Mouse (Mus musculus) CD4-positive, CD25-positive, alpha-beta regulatory T cell, adult 4 months (primary cell): Measurements from ENCODE around the gene Cdkn2d. TPM values are rescaled to one million over a fixed set of nuclear protein-coding genes. Genes with fewer than 3 reads are reported as not detected.
"Not testable (repeated sequence)": the region's sequence is repeated elsewhere in the genome, so short reads cannot be mapped to it uniquely, and the experiment has no call there.

ENCODE experiments used
- ATAC-seq: one replicate; pipeline ENCODE4 v1.8.0; 2017
- polyA plus RNA-seq, 2 experiments: library from polyadenylated mRNA; unstranded; fragments of 100-300 nt; shearing (Covaris generic); gene quantifications; one replicate each; pipeline ENCODE4 v1.2.1; 2017

Cdkn2d gene
- 100 to 1,000 TPM; 124 to 126 TPM for polyA plus RNA-seq

DNA sequence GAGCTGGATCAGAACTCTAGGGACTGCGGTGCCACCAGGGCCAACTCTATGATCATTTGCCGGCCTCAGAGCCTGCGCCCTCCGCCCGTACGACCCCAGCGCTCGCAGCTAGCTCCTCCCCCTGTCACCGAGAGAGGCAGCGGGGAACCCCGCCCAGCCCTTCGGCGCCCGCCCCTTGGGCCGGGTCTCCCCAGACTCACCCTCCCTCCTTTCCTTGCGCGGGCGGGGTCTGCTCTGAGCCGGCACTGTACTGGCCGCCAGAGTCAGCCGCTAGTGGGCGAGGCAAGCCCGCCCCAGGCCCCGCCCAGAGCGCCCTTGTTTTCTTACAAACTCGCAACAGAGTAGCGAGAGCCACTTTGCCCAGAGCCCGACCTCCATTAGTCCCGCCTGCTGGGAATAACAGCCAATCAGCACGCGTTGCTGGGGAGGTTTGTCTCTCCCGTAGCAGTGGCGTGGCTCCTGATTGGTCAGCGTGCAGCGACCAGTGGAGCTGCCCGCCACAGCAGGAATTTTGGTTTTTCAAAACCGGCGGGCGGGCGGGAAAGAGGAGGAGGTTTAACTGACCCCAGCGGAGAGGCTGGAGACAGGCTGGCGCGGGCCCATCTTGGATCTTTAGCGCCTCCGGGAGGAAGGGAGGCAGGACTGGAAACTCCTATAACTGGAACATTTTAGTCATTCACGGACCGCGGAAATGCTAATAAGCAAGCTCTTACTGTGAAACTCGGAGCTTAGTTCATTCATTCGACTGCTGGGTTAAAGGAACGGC is at the start of gene Cdkn2d:
Cdkn2d (minus strand) TSS at position 386 of the 766 bp plus-strand sequence.
- peak; percentile 74 for ATAC-seq

DNA sequence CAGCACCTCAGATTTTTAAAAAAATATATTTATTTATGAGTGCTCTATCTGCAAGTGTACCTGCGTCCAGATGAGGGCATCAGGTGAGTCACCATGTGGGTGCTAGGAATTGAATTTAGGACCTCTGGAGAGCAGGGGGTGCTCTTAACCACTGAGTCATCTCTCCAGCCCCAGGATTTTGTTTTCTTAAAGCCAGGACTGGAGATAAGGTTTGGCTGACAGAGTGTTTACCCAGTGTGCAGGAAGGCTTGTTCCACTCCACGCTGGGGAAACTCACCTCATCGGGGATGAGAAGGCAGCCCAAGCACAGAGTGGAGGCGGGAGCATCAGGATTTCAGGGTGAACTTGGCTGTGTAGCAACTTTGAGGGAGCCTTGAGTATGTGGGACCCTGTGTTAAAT is 49.2 kb upstream of the Cdkn2d start:
- ATAC-seq = no peak

DNA sequence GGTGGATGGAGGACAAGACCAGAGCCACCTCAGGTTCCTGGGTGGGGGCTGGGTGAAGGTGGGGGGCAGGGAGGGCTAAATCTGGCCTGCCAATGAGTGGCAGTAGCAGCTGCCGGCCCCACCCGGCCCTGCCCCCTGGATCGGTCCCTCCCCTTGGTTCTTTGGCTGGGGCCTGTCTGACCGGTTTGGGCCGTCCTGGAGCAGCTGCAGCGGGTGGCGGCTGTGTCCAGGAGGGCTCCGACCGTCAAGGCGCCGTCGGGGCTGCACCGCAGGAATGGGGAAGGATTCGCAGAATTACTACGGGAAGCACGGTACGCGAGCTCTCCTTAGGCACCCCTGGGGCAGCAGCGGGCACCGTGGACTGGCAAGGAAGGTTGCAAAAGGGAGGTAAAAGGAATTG is 46.4 kb upstream of the Cdkn2d start:
- no peak for ATAC-seq

DNA sequence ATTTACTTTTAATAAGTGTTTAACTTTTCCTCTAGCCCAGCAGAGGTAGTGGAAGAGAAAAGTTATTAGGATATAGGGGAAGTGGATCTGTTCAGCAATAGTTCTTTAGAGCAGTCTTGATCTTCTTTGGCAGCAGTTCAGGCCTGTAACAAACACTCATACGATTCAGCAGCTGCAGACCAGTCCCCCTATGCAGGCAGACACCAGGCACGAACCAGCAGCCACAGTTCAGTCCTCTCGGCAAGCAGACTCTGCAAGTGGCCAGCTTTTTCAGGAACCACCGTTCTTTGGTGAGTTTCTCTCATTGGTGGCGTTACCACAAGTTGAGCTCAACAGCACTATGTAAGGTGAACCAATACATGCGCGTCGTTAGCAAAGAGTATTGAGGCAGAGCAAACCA is 45.3 kb upstream of the Cdkn2d start:
- no peak for ATAC-seq

DNA sequence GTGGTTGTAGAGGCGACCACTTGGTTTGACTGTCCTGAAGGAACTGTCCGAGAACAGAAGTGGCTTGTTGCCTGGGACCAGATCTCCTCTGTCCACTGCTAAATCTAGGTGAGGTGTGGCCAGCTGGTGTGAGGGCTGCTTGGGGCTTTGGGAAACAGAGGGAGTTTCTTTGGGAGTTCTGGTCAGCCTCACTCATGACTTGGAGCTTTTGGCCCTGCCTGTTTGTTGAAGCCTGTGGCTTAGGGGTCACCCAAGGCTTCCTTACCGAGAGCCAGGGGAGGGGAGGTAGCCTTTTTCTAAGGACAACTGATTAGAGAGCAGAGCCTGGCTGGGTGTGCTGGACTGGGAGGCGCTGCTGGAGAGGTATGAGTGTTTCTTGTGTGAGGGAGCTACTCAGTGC is 44.2 kb upstream of the Cdkn2d start:
- ATAC-seq = no peak

DNA sequence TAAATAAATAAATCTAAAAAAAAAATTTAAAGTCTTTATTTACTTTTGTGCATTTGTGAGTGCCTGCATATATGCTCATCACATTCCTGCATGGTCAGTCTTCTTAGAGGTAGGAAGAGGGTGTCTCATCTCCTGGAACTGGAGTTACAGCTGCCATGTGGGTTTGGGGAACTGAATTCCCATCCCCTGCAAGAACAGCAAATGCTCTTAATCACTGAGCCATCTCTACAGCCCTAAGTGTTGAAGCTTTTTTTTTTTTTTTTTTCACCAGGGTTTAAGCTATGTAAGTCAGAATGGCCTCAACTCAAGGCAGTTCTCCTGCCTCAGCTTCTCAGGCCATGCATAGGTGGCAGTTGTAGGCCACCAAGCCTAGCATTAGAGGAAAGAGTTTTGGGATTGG is 43.5 kb upstream of the Cdkn2d start:
- ATAC-seq = no peak

DNA sequence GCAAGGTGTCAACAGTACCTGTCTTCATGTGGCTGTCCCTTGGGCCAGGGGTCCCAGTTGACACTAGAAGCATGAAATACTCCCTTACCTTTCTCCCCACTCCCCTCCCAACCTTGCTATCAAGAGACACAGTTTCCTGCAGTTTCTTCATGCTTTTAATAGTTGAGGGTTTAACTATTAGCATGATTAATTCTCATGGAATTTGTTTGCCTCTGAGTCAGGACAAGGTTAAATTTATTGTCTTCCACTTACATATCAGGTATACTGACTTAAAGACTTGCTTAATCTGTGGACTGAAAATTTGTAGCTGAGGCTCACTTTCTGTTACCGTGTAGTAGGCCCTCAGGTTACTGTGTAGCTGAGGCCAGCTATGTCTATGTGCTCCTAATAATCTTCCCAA is 42.3 kb upstream of the Cdkn2d start:
- no peak for ATAC-seq

DNA sequence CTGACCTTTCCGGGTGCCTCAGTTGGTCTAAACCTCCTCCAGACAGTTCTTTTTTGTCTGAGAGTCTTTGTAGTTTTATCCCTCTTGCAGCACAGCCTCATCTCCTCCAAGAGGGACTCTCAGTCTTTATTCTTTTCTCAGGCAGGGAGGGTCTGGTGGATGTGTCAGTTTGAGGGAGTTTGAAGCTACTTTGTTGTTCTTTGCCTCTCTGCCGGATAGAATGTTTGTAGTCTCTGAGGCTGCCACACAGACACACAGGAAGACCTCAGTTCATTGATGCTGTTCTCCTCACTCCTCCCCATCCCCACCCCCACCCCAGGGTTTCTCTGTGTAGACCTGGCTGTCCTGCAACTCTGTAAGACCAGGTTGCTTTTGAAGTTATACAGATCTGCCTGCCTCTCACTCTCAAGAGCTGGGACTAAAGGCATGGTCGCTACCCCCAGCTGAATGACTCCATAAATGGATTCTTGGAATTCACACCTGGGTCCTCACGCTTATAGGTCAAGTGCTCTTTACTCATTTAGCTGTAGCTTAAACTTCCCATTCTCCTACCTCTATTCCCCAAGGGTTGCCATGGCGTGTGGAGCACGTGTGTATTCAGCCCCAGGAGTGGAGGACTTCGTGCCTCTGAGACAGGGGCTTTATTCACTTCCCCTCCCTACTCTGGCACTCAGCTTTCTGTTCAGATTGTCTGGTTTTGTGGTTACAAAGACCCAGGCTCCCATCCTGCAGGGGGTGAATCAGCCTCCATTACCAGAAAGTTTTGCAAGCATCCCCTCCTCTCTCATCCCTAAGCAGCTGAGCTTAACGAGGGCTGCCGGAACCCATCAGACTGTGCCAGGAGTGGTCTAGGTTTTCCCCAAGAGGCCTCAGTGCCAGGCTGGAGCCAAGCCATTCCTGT is 41.2 kb upstream of the Cdkn2d start:
- peak; percentile 36 for ATAC-seq

DNA sequence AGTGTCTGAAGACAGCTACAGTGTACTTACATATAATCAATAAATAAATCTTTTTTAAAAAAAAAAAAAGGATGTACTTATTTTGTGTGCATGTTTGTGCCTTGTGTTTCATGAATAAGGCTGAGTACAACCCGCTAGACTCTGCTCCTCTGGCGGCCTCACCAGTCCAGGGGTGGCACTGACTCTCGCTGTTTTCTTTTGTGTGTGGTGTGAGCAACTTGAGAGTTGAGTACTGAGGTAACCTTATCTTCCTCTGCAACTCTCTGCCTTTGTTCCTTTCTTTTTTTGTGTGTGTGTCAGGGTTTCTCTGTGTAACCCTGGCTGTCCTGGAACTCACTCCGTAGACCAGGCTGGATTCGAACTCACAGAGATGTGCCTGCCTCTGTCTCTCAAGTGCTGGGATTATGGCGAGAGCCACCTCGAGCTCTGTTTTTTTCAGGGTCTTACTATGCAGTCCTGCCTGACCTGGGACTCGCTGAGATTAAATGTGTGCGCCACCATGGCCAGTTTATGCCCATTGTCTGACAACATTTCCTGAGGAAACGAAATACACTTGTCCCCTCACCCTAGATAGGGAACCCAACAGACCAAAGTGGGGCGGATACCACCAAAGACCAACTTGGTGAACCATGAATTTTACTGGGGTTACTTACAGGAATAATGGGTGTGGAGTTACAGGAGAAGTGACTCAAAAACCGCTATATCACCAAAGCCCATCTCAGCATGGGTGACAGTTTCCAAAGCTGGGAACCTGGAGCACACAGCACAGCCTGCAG is 40.3 kb upstream of the Cdkn2d start:
- ATAC-seq = no peak

DNA sequence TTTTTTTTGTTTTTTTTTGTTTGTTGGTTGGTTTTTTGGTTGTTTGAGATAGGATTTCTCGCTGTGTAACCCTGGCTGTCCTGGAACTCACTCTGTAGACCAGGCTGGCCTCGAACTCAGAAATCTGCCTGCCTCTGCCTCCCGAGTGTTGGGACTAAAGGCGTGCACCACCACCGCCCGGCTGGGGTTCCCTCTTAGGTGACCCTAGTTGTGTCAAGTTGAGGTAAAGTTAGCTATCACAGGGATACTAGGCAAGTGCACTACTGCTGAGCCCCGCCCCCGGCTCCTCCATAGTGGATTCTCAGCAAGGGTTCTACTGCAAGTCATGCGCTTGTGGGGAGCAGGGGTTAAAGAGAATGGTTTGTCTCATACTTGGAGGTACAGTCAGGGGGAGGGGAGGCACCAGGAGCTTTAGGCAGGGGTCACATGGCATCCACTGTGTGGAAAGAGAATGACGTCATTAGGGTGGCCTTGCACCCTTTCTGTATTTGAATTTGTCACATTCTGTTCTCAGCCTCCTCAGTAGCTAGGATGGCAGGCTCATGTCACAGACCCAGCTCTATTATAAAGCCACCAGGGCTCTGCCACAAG is 38.6 kb upstream of the Cdkn2d start:
- ATAC-seq = peak; percentile 13

DNA sequence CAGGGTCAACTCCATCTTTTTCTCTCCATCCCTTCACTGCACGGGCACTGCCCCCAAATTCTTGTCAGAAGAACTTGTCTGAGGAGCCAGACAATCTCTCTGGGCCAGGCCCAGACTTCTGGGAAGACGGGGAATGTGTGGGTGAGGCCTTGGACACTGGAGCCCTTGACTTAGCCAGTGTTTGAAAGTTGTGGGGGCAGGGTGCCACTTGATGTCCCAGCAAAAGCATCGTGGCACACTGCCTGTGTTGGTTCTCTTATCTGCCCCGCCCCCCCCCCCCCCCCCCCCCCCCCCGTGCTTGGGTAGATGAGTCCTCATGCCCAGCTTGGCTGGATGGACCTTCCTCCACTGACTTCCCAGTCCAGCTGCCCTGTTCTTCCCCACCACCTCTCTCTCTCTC is 37.8 kb upstream of the Cdkn2d start:
- no peak for ATAC-seq

DNA sequence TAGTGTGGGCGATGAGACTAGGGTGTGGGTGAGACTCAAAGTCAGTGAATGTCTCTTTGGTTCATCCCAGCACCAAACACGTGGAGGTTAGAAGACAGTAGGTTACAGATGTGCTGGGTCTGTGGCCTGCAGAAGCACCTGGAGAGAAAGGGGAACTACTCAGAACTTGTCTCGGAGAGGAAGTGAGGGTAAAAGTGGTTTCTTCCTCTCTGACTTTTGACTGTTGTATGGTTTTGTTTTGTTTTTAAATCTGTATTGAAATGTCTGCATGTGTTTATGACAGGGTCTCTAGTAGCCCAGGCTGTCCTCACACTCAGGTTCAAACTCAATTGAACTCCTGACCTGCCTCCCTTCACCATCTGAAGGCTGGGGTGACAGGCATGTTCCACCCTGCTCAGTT is 36.8 kb upstream of the Cdkn2d start:
- peak; percentile 76 for ATAC-seq

DNA sequence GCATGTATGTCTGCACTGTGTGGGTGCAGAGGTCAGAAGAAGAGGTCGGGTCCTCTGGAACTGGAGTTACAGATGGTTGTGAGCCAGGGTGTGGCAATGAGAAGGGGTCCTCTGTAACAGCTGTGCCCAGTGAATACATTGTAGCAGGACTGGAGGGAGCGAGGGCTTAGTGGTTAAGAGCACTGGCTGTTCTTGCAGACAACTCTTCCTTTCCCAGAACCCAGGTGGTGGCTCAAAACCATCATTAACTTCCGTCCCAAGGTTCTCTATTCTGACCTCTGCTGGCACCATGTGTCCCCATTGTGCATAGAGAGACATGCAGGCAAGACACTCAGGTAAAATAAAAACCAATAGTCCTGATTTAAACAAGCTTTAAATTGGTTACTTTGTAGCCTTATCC is 36.4 kb upstream of the Cdkn2d start:
- ATAC-seq = peak; percentile 8

DNA sequence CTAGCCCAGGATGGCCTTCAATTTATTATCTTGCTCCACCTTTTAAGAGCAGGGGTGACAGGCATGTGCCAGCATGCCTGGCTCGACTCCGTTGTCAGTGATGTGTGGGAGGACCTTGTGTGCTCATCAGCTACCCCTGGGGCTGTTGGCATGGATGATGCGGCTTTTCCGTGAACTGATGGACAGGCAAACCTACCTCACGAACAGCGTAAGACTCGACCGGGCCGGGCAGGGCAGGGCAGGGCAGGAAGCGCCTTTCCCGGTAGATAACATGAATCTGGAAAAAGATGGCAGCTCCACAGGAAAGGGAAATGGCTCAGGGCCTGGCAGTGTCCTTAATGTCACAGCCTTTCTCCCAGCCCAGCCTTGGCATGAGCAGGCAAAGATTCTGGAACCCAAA is 33.1 kb upstream of the Cdkn2d start:
- ATAC-seq = no peak

DNA sequence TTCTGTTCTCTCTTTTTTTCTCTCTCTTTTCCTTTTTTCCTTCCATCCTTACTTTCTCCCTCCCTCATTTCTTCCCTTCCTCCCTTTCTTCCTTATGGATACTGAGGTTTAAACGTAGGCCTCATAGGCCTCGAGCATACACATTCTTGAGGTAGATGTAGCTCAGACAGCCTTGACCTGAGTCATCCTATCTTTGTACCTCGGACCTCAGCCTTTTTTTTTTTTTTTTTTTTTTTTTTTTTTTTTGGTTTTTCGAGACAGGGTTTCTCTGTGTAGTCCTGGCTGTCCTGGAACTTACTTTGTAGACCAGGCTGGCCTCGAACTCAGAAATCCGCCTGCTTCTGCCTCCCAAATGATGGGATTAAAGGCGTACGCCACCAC is 31.7 kb upstream of the Cdkn2d start:
- not testable (repeated sequence) for ATAC-seq

DNA sequence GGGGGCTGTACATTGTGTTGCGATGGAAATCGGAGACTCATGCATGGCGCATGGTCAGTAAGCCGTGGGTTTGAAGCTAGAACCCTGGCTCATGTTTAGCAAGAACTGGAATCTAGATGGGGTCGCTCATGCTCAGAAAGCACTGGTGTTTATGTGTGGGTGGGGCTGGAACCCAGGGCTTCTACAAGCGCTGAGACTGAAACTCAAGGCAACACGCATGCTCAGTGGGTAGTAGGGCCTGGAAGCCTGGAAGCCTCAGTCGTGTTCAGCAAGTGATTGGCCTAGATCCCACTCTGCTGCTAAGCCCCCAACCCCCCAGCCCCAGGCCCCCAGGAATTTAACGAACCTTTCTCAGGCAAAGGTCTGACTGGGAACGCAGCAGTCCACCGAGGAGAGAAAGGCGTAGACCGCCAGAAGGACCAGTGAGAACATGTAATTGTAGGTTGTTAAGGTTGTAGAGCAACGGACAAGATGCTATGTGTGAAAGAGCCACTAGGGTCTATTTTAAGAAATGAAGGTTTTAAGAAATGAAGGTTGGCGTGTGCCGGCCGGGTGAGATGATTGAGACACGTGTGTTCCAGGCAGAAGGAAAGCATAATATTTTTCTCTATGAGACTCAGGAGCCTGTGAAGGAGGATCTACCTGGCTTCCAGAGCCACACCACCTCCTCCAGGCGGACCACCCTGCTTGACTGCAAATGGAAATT is 31.2 kb upstream of the Cdkn2d start:
- ATAC-seq = peak; percentile 32

DNA sequence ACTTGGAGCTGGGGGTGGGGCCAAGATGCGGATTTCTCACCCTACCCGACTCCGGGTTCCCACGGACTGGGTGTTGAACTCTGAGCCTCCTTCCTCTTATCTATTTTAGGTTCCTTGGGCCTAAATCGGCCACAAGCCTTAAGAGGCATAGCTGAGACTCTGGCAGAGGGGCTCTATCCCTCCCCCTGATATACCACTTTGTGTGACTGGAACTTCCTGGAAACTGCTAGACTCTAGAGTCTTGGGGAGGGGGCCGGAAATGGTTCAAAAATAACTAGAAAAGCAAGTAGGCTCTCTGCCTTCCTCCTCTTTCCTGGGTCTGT is 30.3 kb upstream of the Cdkn2d start:
- peak; percentile 63 for ATAC-seq

DNA sequence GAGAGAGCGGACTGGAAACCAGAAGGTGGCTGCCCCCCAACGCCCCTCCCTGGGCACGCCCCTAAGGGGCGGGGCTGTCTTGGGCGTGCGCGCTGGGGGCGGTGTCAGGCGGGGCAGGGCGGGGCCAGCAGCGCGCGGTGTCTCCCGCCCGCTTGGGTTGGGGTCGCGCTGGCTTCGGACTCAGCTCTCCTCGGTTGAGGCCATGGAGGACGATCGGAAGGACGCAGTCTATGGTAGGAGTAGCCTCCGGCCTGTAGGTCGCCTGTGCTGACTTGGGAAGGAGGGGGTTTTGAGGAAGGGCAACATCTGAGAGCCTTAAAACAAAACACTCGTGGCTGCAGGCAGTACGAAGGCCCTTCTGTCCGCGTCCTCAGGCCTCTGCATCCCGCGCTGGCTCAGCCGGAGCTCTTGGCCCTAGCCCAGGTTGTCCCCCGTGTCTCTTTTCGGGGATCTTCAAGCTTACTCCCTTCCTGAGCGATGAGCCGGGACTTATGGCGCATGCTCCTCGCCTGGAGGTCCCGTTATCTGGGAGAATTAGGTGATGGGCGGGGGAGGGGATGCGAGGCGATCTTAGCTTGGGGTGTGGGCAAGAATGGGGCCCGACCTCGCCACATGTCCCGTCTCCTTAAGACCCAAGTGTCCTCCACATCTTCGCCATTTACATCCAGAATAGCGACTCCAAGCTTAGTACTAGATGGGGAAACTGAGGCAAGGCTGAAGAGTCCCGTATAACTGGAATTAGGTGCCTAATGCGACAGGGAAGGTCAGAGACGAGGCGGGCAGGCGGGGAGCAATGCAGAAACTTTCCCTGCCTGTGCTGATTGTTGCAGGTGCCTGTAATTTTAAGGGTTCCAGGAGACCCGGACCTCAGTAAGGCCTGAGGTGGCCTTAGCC is 29.7 kb upstream of the Cdkn2d start, which contains the start of gene Slc44a2:
Slc44a2 (plus strand) TSS at position 80 of the 894 bp plus-strand sequence.
- peak; percentile 65 for ATAC-seq

DNA sequence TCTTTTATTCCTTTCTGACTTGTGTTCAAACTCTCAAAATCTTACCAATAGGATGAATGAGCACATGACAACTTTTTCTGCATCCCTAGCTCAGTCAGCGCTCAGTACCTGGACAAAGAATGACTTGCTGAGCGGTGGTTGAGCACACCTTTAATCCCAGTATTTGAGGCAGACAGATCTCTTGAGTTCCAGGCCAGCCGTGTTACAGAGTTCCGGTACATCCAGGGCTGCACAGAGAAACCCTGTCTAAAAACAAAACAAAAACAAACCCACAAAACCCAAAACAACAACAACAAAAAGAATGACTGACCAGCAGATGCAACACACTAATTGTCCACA is 29.0 kb upstream of the Cdkn2d start:
- peak; percentile 24 for ATAC-seq

DNA sequence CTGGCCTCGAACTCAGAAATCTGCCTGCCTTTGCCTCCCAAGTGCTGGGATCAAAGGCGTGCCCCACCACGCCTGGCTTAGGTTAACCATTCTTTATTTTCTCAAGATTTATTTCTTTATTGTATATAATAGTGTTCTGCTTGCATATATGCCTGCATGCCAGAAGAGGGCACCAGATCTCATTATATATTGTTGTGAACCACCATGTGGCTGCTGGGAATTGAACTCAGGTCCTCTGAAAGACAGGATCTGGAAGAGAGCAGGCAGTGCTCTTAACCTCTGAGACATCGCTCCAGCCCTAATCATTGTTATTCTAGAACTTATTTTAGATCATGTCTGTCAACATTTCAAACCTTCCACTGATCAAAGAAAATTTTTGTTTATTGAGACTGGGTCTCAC is 28.3 kb upstream of the Cdkn2d start:
- ATAC-seq = no peak

DNA sequence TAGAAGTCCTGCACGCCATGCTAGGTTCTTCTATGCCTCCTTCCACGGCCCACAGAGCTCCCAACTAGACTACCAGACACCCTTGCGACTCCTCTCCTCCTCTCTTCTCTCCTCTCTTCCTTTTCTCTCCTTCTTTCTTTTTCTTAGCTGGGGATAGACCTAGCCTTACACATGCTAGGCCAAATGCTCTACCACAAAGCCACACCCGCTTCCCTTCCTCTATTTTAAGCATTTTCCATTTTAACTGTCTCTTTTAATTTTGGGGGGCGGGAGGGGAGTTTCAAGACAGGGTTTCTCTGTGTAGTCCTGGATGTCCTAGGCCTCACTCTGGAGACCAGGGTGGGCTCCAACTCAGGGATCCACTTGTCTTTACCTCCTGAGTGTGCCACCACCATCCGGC is 27.6 kb upstream of the Cdkn2d start:
- no peak for ATAC-seq
